Mouse (Mus musculus) testis, adult 2 months (tissue): ENCODE results near the gene Slc2a9. TPM values are rescaled to one million over a fixed set of nuclear protein-coding genes. Genes with fewer than 3 reads are reported as not detected.

ENCODE experiments used
- H3K27ac ChIP-seq: fragments of 200-500 bp; 2 replicates; pipeline ENCODE4 v1.5.1; 2012; ENCODE audit warnings: low read depth, low read length; ENCODE audit not compliant: control insufficient read depth, insufficient read depth
- H3K27me3 ChIP-seq: fragments of 200-500 bp; 2 replicates; pipeline ENCODE4 v1.6.1; 2012; ENCODE audit warnings: mild to moderate bottlenecking, low read length, moderate library complexity; ENCODE audit not compliant: control insufficient read depth, insufficient read depth
- H3K36me3 ChIP-seq: fragments of 200-500 bp; 2 replicates; pipeline ENCODE4 v1.6.1; 2012; ENCODE audit warnings: mild to moderate bottlenecking, low read length; ENCODE audit not compliant: control insufficient read depth, insufficient read depth
- H3K4me1 ChIP-seq: fragments of 200-500 bp; 2 replicates; pipeline ENCODE4 v1.6.1; 2012; ENCODE audit warnings: low read length; ENCODE audit not compliant: control insufficient read depth, insufficient read depth
- H3K4me3 ChIP-seq: fragments of 200-500 bp; 2 replicates; pipeline ENCODE4 v1.5.1; 2012; ENCODE audit warnings: low read depth, mild to moderate bottlenecking, low read length, moderate library complexity, mixed read lengths; ENCODE audit not compliant: control insufficient read depth
- CTCF ChIP-seq: fragments of 200-500 bp; IDR thresholded peaks from 2 replicates; pipeline ENCODE4 v1.5.1; 2012; ENCODE audit warnings: low read depth, mild to moderate bottlenecking, inconsistent platforms, low read length, moderate library complexity; ENCODE audit not compliant: control insufficient read depth, insufficient read depth, insufficient replicate concordance
- POLR2A ChIP-seq: fragments of 200-500 bp; IDR thresholded peaks from 2 replicates; pipeline ENCODE4 v1.6.1; 2012; ENCODE audit warnings: low read depth, mild to moderate bottlenecking, inconsistent platforms, low read length, moderate library complexity; ENCODE audit not compliant: control insufficient read depth
- polyA plus RNA-seq: library from polyadenylated mRNA; depleted of rRNA; stranded (reverse); fragments of >200 nt; gene quantifications from 2 replicates; pipeline ENCODE4 v1.2.3, GENCODE M21; 2012; rRNA removed

The Slc2a9 gene
- 0.19 and 0.43 TPM in 2 replicates for polyA plus RNA-seq

DNA sequence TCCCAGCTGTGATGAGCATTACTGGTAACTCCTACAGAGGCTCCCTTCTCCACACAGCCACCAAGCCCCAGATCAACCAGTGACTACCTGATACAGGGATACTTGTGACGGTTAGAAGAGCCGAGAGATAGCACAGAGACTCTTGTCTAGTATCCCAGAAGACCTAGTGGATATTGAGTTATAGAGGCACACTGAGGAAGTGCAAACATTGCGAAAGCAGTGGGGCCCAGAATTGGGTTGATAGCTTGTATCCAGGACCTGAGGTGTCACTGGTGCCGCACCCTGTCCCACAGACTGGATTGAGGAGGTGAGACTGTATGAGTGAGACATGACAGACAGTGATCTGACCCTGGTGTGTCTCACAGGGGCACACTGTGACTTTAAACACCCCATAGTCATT, at the start of gene Slc2a9:
Gene Slc2a9, minus strand, starts transcription at position 152 of the 400 bp plus-strand sequence.
- H3K4me1 ChIP-seq = no peaks in the 10 kb centered on the region
- TF ChIP-seq CTCF (no peak), POLR2A (no peak)
- no peaks in the 10 kb centered on the region for H3K36me3 ChIP-seq
- no peaks in the 10 kb centered on the region for H3K27me3 ChIP-seq
- no peak within 1 kb of the TSS for H3K4me3 ChIP-seq
- no peak within 1 kb of the TSS for H3K27ac ChIP-seq

DNA sequence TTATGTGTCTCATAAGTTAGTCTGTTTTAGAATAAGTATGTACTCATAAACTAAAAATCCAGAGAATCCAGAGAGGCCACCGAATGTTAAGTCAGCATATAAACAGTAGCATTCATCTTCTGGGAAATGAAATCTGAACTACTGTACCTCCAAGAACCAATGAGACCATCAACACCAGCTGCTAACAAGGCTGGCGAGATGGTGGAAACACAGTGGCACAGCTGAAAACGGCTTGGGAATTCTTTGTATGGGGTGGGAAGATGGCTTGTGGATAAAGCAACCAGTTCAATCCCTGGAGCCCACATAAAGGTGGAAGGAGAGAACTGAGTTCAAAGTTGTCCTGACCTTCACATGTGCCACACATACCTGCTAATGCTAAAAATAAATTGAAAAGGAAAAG, 49.7 kb upstream of the Slc2a9 start:
- TF ChIP-seq CTCF = no peak
- no peak for TF ChIP-seq POLR2A
- Histone ChIP-seq H3K4me1 (no peaks in the 10 kb centered on the region), H3K27me3 (no peaks in the 10 kb centered on the region), H3K27ac (no peak overlapping the region), H3K36me3 (peaks cover 2% of the 10 kb centered on the region; the same call in 1 of the 2 replicates), H3K4me3 (no peak overlapping the region)

DNA sequence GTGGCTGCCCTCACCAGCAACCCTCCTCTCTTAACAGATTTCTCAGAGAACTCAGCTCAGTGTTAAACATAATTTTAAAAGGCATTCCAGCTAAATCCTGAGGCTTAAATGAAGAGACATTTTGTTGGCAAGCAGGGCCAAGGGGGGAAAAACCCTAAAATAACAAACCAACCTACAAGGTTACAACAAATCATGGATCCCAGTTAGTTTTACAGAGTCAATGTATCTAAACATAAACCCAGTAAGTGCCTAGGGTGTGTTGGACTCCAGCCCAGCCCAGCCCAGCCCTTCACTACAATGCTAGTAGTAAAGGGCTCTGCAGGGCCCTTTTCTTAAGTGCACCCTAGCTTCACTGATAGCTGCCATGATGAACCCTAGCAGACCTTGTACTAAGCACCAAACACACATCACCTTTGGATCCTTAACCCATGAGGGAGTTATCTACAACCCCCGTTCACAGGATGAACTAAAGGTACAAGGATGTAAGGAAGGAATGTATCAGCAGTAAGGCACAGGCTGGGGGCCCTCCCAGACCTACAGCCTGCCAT, 47.4 kb upstream of the Slc2a9 start:
- TF ChIP-seq CTCF (no peak), POLR2A (no peak)
- Histone ChIP-seq H3K27ac (no peak overlapping the region), H3K27me3 (no peaks in the 10 kb centered on the region), H3K36me3 (peaks cover 2% of the 10 kb centered on the region; the same call in 1 of the 2 replicates), H3K4me3 (no peak overlapping the region), H3K4me1 (no peaks in the 10 kb centered on the region)

DNA sequence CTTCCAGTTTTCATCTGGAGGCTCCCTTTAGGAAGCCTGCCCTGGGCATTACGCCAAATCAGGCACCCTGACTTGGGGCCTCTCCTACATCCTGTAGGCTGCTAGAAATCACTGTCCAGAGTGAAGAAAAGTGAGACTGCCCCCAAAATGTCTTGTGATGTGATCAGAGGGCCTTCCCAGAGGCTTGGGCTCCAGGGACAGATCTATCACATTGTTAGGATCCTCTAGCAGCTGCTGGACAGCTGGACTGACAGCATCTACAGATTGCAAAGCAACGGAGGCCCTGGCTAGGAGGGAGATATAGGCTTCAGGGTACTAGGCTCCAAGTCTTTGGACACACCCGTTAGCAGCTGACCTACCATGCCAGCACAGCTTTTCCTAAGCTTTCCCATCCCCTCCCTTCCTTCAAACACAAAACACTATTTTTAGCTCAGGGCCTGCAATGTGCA, 46.5 kb upstream of the Slc2a9 start:
- TF ChIP-seq CTCF = no peak
- Histone ChIP-seq H3K4me1 (no peaks in the 10 kb centered on the region), H3K27ac (no peak overlapping the region), H3K36me3 (peaks cover 2% of the 10 kb centered on the region; the same call in 1 of the 2 replicates), H3K4me3 (no peak overlapping the region), H3K27me3 (no peaks in the 10 kb centered on the region)

DNA sequence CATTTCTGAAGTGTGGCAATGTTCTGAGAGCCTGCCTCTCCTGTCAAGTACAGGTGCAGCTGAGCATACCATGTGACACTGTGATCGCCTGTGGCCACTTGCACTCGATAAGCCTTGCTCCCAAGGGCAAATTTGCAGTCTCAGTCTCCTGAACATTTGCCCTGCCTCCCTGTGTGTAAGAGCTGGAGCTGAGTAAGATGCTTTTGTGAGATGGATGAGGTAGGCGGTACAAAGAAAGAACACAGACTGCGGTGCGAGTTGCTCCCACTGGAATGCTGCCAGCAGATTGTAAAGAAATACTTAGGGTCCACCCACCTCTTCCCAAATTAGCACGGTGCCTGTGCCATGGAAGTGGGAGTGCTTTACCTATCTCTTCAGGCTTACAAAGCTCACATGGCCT, 44.4 kb upstream of the Slc2a9 start:
- Histone ChIP-seq H3K4me3 (no peak overlapping the region), H3K27ac (no peak overlapping the region), H3K27me3 (no peaks in the 10 kb centered on the region), H3K36me3 (peaks cover 2% of the 10 kb centered on the region; the same call in 1 of the 2 replicates), H3K4me1 (no peaks in the 10 kb centered on the region)
- TF ChIP-seq POLR2A (no peak), CTCF (no peak)

DNA sequence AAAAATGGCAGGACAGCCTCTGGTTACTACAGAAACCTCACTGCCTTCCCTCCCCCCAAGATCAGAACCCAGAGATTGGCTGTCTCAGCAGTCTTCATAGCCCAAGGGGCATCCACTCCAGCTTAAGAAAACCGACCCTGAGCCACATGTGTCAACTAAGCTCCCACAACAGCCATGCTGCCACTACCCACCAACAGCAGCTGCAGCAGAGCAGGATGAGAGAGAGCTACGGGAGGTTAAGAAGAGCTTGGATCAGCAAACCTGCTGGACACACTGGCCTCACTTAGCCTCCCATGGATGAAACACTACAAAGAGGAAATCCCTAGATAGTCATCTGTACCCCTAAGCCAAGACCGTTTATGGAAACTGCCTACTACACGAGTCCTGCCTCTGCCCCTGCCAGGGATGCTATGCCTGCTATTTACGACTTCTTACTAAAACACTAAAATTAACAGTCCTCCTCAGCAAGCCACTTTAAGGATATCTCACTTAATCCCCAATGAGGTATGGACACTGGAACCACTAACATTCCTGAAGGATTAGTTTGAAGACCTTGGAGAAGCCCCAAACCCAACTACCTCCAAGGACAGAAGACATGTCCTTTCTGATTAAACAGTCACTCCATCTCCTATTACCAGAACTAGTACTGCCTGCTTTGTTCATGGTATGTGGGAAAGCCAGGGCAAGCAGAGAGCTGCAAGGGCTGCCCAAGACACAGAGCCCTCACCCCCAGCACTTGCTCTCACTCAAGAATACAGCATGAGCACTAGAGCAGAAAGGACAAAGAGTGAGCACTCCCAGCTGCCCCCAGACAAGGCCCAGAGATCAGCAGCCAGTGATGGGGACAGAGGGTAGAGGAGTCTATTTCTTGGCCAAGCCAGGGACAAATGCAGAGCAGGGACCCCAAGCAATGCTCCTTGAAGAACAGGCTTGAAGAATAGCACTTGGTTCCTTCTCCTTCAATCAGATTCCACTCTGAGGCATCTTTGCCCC, 41.8 kb upstream of the Slc2a9 start:
- no peak for TF ChIP-seq CTCF
- TF ChIP-seq POLR2A = no peak
- Histone ChIP-seq H3K36me3 (peaks cover 2% of the 10 kb centered on the region; the same call in 1 of the 2 replicates), H3K4me1 (no peaks in the 10 kb centered on the region), H3K27me3 (no peaks in the 10 kb centered on the region), H3K27ac (no peak overlapping the region), H3K4me3 (no peak overlapping the region)

DNA sequence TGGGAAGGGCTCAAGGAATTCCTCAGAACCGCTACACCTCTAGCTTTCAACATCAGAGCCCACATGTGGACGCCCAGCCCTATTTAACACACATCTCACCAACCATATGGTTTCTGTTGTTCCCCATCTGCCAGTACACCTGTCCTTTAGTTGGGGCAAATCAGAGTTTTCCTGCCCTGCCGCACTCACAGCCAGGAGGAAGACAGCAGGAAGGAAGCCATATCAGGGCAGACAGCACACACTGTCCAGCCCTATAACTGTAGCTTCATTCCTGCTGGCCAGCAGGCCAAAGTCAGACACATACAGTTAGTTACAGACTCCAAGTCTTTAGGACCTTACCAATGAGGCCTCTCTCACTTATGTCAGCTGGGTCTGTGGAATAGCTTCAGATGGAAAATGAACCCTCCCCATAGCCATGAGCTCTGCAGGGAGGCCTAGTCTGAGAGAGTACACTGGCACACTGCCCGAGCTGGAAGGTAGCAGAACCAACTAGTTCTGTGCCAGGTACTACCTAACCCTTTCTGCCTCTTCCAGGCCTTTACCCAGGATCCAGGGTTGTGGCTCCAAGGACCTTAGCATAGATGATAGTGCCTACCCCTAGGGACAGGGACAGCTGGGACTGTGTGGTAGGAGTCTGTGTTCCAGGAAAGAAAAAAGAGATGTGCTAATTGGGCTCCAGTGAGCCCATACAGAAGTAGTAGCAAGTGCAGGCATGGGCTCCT, 40.7 kb upstream of the Slc2a9 start:
- no peak overlapping the region for H3K4me3 ChIP-seq
- TF ChIP-seq CTCF = no peak
- TF ChIP-seq POLR2A = no peak
- H3K4me1 ChIP-seq = no peaks in the 10 kb centered on the region
- H3K27ac ChIP-seq = no peak overlapping the region
- H3K27me3 ChIP-seq = no peaks in the 10 kb centered on the region
- peaks cover 2% of the 10 kb centered on the region; the same call in 1 of the 2 replicates for H3K36me3 ChIP-seq
